ENCODE assay signal across 8 mouse cellular contexts in the genomic region with DNA sequence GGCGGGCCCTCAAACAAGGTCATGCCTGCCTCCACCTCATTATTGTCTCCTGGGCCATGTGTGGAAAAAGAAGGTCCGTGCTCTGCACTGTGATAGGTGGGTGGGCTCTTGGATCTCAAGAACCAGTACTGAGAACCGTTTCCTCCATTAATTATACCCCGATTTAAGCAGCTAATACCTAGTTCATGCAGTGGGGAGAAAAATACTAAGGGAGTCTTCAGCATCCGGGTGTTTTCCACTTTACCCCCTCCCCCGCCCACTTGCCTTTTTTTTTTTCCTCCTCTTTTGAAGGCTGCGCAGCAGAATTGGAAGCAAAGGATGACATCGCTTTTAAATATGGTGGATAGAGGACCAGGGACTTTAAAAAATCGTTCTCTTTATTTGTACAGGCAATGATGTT. TPM values are rescaled to one million over a fixed set of nuclear protein-coding genes. Genes with fewer than 3 reads are reported as not detected.
DNase-seq lines count a peak whose midpoint lies in the region; TF ChIP-seq lines count a peak whose summit lies in the region.

No protein-coding gene starts in this region.

- peaks cover 13% of the 10 kb centered on the region for H3K4me1 ChIP-seq in lung, adult 2 months (ENCODE audit: control insufficient read depth, insufficient read depth, low read length)
- peaks cover 8% of the 10 kb centered on the region; the same call in 1 of the 2 replicates for H3K4me1 ChIP-seq in cortical plate, adult 2 months (ENCODE audit: control insufficient read depth, insufficient read depth, low read length)

- peak overlapping the region; percentile 88; the same call in 1 of the 2 replicates for H3K27ac ChIP-seq in cortical plate, adult 2 months (ENCODE audit: insufficient read depth, low read length)

- peak overlapping the region; percentile 99 for H3K4me3 ChIP-seq in lung, adult 2 months (replicated peaks; ENCODE audit: extremely low read depth, low read depth, low read length)
- H3K4me3 ChIP-seq in cortical plate, adult 2 months (ENCODE audit: insufficient read depth, low read length) = peak overlapping the region; percentile 86

- DNase-seq in lung, adult 2 months = no peak
- DNase-seq in lung, postnatal 36 days = no peak
- DNase-seq in R1 (ENCODE audit: low read depth, low spot score) = peak; percentile 13
- DNase-seq in induced T-regulatory cell, adult 2 months (ENCODE audit: low read depth) = peak; percentile 50
- DNase-seq in naive thymus-derived CD4-positive, alpha-beta T cell, adult 2 months (ENCODE audit: low read depth) = peak; percentile 28
- DNase-seq in gastrocnemius, postnatal 4 days (ENCODE audit: low spot score in 2 of 2) = no peak
- DNase-seq in thymus, postnatal 25 days = no peak

- TF ChIP-seq CTCF in lung, adult 2 months (IDR thresholded peaks at IDR 0.05; ENCODE audit: insufficient read depth, low read length) = no peak
- TF ChIP-seq CTCF in cortical plate, adult 2 months (IDR thresholded peaks at IDR 0.05; ENCODE audit: extremely low read depth, insufficient read depth, low read length) = no peak

- TF ChIP-seq POLR2A in lung, adult 2 months (IDR thresholded peaks at IDR 0.05; ENCODE audit: borderline replicate concordance, extremely low read depth, low read depth, low read length) = no peak
- peak; percentile 46; the same call in 1 of the 2 replicates for TF ChIP-seq POLR2A in cortical plate, adult 2 months (IDR thresholded peaks at IDR 0.05; ENCODE audit: extremely low read depth, insufficient read depth, low read length)

- WGBS in lung, adult 2 months = 6% methylated on average over 9 of the region's 9 CpGs

RNA-seq across cellular contexts. Expression of gene Gabarapl1, which starts 1.1 kb away (rescaled TPM):
- polyA plus RNA-seq in lung, adult 2 months (2012; rRNA removed) = 101 and 107 TPM in 2 replicates
- 580 and 605 TPM in 2 replicates for polyA plus RNA-seq in cortical plate, adult 2 months (2012; rRNA removed)
- total RNA-seq in gastrocnemius, postnatal 4 days (2021) = 10 to 100 TPM; 30.7 to 31.3 TPM

RNA-seq across cellular contexts. Expression of gene Tmem52b, which starts 21.7 kb away (rescaled TPM):
- 0.17 and 0.26 TPM in 2 replicates for polyA plus RNA-seq in lung, adult 2 months (2012; rRNA removed)
- not detected in 2 replicates for polyA plus RNA-seq in cortical plate, adult 2 months (2012; rRNA removed)
- total RNA-seq in gastrocnemius, postnatal 4 days (2021) = not detected

RNA-seq across cellular contexts. Expression of gene Olr1, which starts 27.1 kb away (rescaled TPM):
- polyA plus RNA-seq in lung, adult 2 months (2012; rRNA removed) = 2.5 and 3.3 TPM in 2 replicates
- polyA plus RNA-seq in cortical plate, adult 2 months (2012; rRNA removed) = not detected in 2 replicates
- total RNA-seq in gastrocnemius, postnatal 4 days (2021) = not detected

RNA-seq across cellular contexts. Expression of gene Klre1, which starts 43.6 kb away (rescaled TPM):
- 0.63 and 0.67 TPM in 2 replicates for polyA plus RNA-seq in lung, adult 2 months (2012; rRNA removed)
- 0.08 and 0.13 TPM in 2 replicates for polyA plus RNA-seq in cortical plate, adult 2 months (2012; rRNA removed)
- total RNA-seq in gastrocnemius, postnatal 4 days (2021) = not detected

RNA-seq across cellular contexts. Expression of gene Klrd1, which starts 57.5 kb away (rescaled TPM):
- polyA plus RNA-seq in lung, adult 2 months (2012; rRNA removed) = 1.2 and 1.4 TPM in 2 replicates
- polyA plus RNA-seq in cortical plate, adult 2 months (2012; rRNA removed) = 0.30 TPM in 1 of 2 replicates, not detected in the other
- total RNA-seq in gastrocnemius, postnatal 4 days (2021) = not detected

Comparison
In these comparisons a context has a peak if more than half of its experiments do, and no peak if none do; other contexts are left out.
1. DNase-seq: peak in R1 (single experiment), induced T-regulatory cell, adult 2 months (single experiment) and naive thymus-derived CD4-positive, alpha-beta T cell, adult 2 months (single experiment); none in lung, adult 2 months (single experiment), lung, postnatal 36 days (single experiment), gastrocnemius, postnatal 4 days (0 of 2) and thymus, postnatal 25 days (single experiment).